Mouse (Mus musculus) brain, embryonic 14.5 days (tissue): ENCODE data around the gene Acot13.

Experiments used
- CTCF ChIP-seq: fragments of 200-500 bp; IDR thresholded peaks from 2 replicates; pipeline ENCODE4 v1.5.1; 2012; ENCODE audit warnings: inconsistent platforms, mild to moderate bottlenecking, moderate library complexity, borderline replicate concordance; ENCODE audit not compliant: insufficient read depth, insufficient read length; ENCODE audit errors: extremely low read depth
- POLR2A ChIP-seq: fragments of 200-500 bp; IDR thresholded peaks from 2 replicates; pipeline ENCODE4 v1.6.1; 2012; ENCODE audit warnings: mild to moderate bottlenecking, inconsistent platforms, borderline replicate concordance; ENCODE audit not compliant: poor library complexity, insufficient read depth, insufficient read length, severe bottlenecking; ENCODE audit errors: extremely low read depth

- TF ChIP-seq CTCF (no peak), POLR2A (no peak)
Measured at GRCm38 (mm10) chr13:24839831-24840230, 8.5 kb upstream of the Acot13 start.
